Mouse (Mus musculus) right cerebral cortex, postnatal 25 days (tissue): Measurements from ENCODE around the gene Gpr162.
"Not testable (repeated sequence)": the region's sequence is repeated elsewhere in the genome, so short reads cannot be mapped to it uniquely, and the experiment has no call there.

Source experiments
- DNase-seq: peaks from one replicate; pipeline ENCODE4 v3.0.0; 2022

Gene Gpr162

DNA sequence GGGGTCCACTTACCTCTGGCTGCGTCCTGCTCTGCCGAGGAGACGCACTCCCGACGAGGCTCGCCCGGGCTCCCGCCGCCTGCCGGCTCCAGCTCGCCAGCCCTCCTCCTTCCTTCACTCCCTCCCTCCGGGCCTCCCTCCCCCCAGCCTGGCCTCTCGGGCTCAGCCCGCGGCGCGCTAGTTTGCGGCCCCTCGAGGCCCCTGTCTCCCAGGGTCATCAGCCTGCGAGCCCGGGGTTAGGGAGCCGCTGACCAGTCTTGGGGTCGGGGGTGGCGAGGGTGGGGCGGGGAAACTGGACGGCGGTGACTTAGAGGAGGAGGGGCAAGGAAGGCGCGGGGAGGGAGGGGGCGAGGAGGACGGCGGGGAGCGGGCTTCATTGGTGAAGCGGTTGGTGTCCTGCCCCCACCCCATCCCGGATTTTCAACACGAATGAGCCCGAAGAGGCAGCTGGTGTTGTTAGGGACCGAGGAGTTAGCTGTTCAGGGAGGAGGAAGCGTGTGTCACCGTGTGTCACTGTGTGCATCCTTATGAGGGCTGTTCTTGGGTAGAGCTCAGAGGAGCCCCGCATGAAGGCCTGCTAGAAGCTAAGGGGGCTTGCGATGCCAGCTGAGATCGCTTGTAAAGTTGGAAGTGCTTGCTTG is at the start of gene Gpr162:
Gene Gpr162, minus strand, starts transcription at position 326 of the 641 bp plus-strand sequence.
- DNase-seq: peak; percentile 78

DNA sequence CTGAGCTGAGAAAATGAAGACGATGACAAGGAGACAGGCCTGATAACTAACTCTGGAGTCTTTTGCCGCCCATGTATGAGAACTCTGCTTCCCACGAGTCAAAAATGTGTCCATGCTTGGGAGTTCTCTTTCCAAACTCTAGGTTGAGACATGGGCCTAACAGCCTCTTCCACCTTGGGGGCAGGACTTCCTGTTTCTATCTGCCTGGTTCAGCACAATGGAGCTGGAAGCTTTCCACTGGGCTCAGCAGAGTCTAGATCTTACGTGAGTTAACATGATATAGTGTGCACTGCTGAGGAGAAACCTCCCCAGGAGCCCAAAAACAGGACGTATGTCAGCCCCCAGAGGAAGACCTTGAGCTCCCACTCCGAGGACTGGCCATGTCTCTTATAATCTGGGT is 49.4 kb upstream of the Gpr162 start:
- DNase-seq: no peak

DNA sequence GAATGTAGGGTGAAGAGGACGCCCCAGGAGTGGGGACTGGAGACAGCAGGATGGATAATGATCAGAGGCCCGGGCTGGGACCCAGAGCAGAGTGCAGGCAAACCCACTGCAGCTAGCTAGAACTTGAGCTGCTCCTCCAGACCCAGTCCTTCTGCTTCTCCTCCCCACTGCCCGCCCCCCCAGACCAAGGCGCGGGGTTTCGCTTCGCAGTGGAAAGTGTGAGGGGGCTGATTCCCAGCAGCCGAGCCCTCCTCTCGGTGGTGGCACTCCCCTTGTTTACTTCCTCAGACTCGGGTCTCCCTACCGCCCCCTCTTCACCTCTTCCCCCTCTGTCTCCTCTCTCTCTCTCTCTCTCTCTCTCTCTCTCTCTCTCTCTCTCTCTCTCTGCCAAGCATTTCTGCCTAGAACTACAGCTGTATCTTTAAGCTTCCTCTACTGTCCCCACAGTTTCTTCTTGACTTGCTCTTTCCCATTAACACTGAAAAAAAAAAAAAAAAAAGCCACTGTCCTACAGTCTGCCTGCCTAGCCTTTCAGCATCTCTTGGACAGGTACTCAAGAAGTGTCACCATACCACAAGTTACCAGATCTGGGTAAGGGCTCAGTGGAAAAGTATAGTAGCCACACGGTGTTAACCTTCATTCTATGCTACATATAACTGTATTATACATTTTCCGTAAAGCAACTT is 47.9 kb upstream of the Gpr162 start, which contains the start of gene Lag3:
Gene Lag3, minus strand, starts transcription at position 173 of the 686 bp plus-strand sequence.
- DNase-seq: no peak

DNA sequence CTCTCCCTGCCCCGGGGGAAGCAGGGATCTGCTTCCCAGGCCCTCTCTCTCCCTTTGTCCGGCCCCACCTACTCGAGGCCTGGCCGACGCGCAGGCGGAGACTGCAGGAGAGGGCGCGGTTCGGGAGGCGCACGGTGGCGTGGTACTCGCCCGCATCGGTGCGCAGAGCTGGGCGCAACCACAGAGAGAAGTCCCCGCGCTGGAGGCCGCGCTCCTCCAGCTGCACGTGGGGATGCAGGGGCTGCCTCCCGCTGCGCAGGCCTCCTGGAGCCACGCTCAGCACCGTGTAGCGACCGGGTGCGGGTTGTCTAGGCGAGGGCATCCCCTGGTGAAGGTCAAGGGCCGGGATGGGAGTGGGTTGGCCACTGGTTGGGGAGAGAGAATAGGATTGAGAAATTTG is 46.2 kb upstream of the Gpr162 start:
- peak; percentile 37 for DNase-seq

DNA sequence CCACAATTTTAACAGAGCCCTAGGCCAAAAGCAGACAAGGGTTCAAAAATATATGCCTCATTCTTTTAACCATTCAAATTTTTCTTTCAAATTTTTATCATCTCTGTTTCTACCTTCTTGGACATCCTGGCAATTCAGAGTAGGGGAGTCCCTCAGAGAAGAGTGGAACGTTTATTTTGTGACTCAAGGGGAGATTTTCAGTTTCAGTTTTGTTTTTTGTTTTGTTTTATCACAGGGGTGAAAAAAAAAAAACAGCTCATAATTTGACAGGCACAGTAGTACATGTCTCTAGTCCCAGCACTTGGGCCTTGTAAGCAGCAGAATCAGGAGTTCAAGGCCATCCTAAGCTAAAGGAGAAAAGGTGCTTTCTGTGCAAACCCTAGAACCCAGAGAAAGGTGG is 44.0 kb upstream of the Gpr162 start:
- DNase-seq: no peak

DNA sequence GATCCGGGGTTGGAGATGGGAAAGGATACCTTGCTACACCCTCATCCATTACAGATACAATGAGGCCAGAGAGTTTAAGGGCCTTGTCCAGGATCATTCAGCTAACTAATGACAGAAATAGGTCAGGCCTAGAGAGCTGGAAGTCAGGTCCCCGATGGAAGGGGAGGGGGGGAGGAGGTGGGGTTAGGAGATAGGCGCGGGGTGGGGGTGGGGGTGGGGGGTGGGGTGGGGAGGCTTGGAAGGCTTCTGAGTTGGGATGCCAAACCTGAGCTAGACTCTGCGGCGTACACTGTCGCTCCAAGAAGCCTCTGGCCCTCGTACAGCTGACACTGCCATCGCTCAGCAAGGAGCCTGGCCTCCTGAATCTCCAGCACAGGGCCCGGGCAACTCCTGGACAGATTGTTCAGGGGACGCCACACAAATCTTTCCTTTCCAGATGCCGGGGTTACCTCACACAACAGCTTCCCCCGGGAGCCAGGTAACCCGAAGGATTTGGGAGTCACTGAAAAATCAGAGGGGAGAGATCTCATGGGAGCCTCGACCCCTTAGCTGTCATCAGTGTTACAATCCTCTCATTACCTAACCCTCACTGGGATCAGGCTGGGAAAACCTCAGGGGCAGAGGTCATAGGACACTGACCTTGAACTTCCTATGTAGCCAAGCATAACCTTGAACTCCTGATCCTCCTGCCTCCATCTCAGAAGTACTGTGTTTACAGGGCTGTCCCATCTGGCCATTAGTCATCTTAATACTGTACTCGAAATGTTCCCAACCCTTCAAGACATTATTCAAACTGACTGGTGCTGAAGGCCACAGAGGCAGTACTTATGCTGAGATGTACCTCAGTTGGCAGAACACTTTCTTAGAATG is 41.4 kb upstream of the Gpr162 start:
- DNase-seq: no peak

DNA sequence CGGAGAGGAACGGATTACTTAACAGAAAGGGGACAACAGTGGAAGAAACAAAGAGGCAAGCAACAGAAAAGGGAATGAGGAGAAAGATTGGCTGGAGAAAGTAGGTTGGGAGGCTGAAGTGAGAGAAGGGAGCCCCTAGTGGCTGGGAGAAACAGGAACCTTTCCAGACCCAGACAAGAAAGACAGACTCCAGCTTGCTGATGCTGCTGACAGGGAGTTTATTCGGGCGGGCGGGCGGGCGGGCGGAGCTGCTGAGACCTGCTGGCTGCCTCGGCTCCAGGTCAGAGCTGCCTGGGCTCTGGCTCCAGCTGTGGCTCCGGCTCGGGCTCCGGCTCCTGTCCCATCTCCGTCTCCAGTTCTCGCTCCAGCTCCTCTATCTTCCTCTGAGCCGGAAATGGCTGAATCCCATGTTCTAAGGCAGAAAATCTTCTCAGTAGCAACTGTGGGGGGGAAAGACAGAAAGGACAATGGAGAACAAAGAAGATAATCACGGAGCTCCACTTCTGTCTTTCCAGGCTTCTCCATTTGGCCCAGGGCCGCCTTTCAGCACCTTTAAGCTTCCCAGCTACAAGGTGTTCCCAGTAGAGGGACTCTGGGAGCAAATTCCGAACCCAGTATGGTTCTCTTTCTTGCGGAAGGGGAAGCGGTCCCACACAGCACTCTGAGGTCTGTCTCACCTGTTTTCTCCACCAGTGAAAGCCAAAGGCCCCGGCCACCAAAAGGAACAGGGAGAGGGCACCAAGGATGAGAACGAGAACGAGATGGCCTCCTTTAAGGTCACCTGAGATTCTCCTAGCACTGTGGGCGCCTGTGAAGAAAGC is 40.6 kb upstream of the Gpr162 start:
- DNase-seq: peak; percentile 76

DNA sequence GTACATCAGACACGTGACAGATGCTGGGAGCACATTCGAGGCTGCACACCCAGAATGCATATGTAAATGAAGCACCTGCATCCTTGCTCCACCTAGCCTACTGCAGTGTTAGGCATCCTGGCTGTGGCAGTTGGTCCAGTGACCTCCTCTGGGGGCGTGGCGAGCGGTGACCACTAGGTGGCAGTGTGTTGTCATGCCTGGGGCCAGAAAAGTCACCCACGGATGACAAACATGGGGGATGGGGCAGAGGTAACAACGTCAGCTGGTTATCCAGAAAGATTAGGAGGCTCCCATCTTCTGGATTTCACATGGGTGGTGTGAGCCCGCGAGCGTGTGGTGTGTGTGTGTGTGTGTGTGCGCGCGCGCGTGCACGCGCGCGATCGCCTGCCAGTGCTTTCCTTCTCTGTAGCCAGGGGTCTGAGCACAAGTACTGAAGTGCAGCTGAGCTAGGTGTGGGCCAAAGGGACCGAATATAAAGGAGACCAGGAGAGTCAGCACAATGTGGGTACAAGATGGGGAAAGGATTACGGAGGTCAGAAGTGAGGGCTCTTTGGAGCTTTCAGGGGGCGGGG is 39.9 kb upstream of the Gpr162 start:
- peak; percentile 87 for DNase-seq

DNA sequence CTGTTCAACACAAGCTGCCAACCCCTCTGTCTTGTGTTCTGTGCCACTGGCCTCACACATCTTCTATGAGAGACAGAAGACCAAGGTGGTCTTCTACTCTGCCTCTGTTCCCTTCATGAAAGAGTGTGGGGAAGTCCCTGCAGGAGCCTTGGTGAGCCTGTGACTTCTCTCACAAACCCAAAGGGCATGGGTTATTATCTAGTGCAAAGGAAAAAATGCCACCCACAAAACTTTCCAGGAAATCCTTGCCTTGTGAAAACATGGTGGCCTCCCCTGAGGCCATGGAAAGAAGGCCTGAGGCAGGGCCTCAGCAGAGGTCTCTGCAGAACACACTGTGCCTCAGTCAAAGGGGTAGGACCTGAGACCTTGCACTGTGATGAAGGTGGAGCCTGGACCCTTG is 38.1 kb upstream of the Gpr162 start:
- no peak for DNase-seq

DNA sequence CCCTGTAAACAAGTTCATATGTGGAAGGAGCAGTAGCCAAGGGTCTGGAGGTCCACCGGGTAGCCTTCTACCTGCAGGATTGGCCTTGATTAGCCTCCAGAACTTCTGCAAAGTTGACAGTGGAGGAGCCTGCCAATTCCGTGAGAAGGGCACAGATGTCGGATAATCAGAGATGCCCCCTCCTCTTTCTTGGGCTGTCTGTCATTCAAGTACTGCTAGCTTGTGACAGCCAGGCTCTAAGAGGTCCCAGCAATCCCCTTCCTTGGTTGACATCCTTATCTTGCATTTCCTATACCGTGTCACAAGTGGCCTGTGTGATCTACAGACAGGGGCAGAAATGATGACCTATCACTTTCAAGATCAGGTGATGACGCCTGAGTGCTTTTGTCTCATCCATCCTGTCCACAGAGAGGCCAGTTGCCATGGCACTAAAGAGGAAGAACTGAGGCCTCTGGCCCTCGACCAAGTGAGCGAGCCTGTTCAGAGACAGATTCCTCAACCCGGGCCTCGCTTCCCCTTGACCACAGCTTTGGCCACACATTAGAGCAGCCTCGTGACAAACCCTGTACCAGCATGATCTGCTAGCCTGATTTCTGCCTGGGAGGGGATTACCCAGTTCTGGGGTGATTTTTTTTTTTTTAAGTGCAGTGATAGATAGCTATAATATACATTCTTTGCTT is 37.2 kb upstream of the Gpr162 start:
- DNase-seq: peak; percentile 19

DNA sequence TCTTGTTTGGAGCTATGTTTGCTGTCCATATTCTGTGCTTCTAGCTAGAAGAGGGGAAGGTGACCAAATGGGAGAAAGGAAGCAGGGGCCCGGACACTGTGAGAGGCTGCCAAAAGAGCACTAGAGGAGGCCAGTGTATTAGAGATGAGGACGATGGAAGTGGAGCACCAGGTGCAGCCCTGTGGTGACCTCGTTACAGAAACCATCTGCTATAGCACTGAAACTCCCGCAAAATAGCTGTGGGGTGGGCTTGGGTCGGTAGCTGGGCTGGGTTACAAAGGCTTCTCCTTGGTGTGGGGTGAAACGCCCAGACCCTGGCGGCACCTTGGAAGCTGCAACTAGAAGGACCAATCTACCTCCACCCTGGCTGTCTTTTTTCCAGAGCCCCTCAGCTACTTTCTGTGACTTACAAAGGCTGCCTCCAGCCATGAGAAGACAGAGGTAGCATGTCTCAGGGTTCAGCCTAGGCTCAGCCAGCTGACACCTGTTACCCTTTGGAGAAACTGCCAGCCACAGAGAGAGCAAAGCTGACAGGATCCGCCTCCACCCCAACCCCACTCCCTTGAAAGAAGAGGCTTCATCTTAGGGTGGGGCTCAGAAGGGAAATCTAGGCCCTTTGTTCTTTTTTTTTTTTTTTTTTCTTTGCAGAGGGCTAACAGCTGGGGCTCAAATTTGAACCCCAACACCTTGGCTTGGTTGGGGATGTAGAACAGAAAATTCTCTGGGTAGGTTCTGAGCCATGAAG is 36.4 kb upstream of the Gpr162 start:
- DNase-seq: no peak

DNA sequence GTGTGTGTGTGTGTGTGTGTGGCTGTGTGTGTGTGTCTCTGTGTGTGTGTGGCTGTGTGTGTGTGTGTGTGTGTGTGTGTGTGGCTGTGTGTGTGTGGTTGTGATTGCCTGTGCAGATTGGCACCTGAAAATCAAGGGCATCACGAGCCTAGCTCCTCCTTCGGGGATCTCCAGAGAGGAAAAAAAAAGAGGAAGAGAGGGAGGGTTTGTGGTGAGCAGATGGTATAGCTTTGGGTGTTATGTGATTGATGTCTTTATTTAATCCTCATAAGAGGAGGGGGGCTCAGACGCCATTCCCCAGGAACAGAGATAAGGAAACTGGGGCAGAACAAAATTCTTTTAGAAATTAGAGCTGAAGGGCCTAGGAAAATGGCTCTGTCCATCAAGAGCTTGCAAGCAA is 34.6 kb upstream of the Gpr162 start:
- no peak for DNase-seq

DNA sequence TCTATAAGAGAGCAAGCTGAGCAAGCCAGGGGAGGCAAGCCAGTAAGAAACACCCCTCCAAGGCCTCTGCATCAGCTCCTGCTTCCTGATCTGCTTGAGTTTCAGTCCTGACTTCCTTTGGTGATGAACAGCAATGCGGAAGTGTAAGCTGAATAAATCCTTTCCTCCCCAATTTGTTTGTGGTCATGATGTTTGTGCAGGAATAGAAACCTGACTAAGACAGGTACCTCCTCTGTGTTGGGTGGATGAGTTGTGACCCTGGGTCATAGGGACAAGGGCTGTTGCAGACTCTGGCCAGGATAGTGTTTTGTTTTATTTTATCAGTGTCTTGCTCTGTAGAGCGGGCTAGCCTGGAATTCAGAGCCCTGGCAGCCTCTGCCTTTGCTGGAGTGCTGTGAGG is 30.3 kb upstream of the Gpr162 start:
- DNase-seq: not testable (repeated sequence)

DNA sequence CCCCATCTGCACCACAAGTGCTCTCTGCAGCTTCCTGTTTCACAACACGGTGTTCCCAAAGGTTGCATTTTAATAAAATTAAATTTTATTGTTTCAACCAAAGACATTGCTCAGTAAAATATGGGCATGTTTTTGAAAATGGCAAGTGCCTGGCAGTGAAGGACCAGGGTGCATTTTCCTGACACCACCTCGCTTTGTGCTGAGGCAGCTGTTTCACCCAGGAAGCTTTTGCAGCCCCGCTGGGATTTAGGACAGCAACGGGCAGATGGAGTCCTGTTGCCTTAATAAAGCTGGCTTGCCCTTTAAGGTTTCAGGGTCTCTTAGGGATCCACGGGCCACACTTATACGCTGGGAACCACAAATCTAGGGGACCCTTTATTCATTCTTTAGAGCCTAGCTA is 27.2 kb upstream of the Gpr162 start:
- no peak for DNase-seq

DNA sequence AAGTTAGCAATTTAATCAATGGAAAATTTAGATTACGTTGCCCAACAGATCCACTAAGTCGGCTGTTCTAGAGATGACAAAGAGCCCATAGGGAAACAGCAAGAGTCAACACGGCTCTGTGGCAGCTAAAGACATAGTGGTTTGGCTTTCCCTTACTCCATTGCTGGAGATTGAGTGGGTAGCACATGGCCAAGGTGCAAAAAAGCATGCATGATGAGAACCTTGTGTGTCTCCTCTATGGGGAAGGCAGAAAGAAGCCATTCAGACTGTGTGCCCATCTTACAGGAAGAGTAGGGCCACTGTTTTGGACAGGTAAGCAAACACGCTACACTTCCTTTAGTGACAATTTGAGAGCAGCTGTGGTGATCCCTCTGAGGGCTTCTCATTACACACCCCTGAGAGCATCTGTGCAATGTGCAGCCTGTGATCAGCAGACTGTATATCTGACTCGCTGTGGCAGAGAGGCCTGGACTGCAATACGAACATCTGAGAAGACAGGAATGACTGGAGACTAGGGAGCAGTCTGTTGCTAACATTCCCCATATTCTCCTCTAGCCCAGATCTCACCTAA is 24.9 kb upstream of the Gpr162 start:
- DNase-seq: no peak

DNA sequence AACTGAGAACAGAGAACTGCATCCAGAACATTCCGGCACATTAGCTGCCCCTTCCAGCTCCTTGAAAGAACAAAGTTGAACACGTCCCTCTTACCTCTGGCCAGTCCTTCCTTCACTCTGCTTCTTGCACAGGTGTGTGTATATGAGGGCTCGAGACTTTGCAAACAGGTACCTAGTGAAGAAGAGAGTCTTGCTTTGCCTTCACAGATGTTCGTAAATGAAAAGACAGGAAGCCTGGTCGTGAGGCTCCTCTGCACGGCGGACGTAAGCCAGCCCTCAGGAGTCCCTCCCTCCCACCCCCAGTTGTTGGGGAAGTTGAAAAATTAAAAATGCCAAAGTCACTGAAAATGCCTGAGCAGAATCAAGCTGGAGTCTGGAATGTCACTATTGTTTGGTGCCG is 24.2 kb upstream of the Gpr162 start, which contains the start of gene Cd4:
Gene Cd4, minus strand, starts transcription at position 236 of the 400 bp plus-strand sequence.
- DNase-seq: no peak

DNA sequence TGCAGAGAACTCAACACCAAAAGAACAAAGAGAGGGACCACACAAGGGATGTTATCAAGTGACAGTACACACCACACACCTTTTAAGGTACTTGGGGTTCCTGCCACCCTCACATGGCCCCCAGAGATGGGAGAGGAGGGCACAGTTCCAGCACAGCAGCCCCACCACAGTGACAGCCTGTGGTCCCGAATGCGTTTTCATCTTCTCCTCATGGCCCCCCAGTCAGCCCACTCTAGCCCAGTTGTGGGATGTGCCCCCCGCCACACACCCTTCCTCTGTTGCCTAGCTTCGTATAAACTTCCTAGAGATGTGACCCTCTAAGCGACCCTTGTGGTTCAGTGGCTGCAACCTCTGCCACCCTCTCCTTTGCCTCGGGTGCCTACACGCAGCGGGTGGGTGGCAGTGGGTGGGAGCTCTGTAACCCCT is 22.2 kb upstream of the Gpr162 start:
- DNase-seq: no peak

DNA sequence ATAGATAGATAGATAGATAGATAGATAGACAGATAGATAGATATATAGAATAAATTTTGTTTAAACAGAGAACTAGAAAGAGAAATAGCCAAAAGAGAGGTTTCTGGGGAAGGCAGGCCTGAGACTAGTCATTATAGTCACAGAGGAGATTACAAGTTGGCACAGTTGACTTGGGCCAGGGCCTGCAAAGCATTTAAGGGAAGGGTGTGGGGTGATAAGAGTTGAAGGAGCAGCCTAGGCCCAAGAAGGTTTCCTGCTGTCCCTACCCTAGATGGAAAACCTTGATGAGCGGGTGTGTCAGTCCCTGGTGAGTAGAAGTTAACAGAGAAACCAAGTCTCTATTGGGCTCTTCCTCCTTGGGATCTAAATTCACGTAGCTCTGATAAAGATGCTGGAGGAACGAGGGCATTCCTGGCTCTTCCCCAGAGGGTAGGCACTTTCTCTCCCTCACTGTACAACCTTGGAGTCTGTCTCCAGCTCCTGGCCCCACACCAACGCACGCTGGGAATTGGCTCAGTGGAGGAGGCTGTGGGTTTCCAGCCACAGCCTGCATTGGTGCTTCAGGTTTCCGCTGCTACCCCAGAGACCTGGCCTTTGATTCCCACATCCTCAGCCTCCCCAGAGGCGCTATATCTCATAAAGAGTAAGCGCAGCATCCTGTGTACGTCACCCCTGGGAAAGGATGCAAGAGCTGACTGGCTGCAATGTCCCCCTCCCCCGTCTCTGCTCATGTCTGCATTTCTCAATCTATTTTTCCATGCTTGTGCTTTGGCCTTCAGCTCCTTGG is 21.1 kb upstream of the Gpr162 start:
- DNase-seq: no peak

DNA sequence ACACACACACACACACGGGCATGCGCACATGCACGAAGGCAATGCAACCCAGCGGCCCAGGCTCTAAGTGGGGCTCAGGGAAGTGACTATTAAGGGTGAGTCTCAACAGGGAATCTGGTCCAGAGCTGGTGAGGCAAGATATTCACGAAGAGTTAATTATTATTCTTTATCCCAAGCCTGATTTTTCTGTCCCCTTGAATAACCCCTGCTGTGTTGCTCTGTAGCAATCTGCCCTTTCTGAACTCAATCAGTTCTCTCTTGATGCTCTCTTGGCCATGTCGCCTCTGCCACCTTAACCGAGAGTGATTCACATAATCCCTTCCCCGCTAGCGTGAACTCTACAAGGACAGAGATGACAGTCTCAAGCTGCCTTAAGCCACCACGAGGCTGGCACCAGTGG is 19.6 kb upstream of the Gpr162 start:
- DNase-seq: no peak

DNA sequence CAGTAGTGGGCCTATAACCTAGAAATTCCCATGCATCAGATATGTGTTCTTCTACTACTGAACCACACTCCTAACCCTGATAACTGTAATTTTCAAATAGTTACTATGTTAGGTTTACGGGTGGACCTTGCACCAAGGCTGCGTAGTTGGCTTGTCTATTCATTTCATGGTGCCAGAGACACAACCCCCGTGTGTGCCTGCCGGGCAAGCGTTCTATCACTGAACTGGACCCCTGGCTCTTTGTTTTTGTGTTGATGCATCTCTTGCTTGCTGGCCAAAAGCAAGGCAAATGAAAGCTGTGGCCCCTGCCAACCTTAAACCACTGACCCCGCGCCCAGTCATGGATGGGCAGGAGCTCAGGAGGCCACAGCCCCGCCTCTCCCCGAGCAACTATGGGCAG is 18.0 kb upstream of the Gpr162 start:
- DNase-seq: no peak
